Mouse (Mus musculus): ENCODE data around the gene Cd300ld5. TPM values are rescaled to one million over a fixed set of nuclear protein-coding genes. Genes with fewer than 3 reads are reported as not detected.

Gene Cd300ld5
- polyA plus RNA-seq (2021; fragmentation: Nextera tagmentation): 0.51 and 0.54 TPM in 2 replicates
- long read RNA-seq, experiment 1: 0 reads
- long read RNA-seq, experiment 2: 0 reads

GRCm38 (mm10) chr11:115037669-115038068 lies at the start of gene Cd300ld5:
TSS of gene Cd300ld5 (minus strand) at chr11:115037769.

GRCm38 (mm10) chr11:115062077-115062476 lies 24.5 kb upstream of the Cd300ld5 start, which contains the start of gene Cd300e:
TSS of gene Cd300e (minus strand) at chr11:115062177.

GRCm38 (mm10) chr11:115048259-115048658 lies 10.7 kb upstream of the Cd300ld5 start, which contains the start of gene Cd300ld3:
TSS of gene Cd300ld3 (minus strand) at chr11:115048409.

DNA sequence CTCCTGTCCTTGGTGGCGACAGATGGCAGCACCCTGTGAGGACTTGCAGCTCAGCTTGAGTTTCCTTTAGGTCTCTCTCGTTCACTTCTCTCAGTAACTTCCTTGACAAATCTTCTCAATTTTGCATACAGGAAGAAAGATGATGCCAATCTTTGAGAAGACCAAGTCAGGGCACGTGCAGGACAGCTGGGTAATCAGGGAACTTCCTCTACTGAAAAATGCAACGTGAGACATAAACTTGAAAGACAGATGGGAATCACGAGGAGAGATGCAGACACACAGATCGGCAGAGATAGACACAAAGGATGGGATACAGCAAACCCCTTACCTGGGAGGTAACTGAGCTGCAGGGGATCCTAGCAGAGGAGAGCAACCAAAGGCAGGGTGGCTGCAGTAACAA lies 10.7 kb downstream of the Cd300ld5 start, which contains the start of gene Cd300ld4:
Gene Cd300ld4 (minus strand): TSS at position 101 of the 400 bp plus-strand sequence.

DNA sequence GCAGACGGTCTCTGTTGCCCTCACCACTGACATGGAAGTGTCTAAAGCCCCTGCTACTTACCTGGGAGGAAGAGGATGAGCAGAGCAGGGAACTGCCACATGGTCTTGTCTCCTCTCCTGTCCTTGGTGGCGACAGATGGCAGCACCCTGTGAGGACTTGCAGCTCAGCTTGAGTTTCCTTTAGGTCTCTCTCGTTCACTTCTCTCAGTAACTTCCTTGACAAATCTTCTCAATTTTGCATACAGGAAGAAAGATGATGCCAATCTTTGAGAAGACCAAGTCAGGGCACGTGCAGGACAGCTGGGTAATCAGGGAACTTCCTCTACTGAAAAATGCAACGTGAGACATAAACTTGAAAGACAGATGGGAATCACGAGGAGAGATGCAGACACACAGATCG lies 21.5 kb downstream of the Cd300ld5 start, which contains the start of gene Cd300ld2:
Gene Cd300ld2 (minus strand): TSS at position 101 of the 400 bp plus-strand sequence.

GRCm38 (mm10) chr11:115001474-115002040 lies 36.0 kb downstream of the Cd300ld5 start, which contains the start of gene Cd300c2:
TSS of gene Cd300c2 (minus strand) at chr11:115001880.

DNA sequence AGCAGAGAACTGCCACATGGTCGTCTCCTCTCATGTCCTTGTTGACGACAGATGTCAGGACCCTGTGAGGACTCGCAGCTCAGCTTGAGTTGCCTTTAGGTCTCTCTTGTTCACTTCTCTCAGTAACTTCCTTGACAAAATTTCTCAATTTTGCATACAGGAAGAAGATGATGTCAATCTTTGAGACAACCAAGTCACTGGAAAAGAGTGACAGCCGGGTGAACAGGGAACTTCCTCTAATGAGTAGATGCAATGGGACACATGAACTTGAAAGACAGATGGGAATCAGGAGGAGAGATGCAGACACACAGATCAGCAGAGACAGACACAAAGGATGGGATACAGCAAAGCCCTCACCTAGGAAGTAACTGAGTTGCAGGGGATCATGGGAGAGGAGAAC lies 47.8 kb downstream of the Cd300ld5 start, which contains the start of gene Cd300ld:
Gene Cd300ld (minus strand): TSS at position 130 of the 400 bp plus-strand sequence.

Other genes with a start within 250 kb of the Cd300ld5 start
- 116 and 127 TPM in 2 replicates for gene Btbd17, start 241.8 kb downstream of the Cd300ld5 start, polyA plus RNA-seq (2021; fragmentation: Nextera tagmentation)
- gene Gpr142, start 238.8 kb downstream of the Cd300ld5 start, polyA plus RNA-seq (2021; fragmentation: Nextera tagmentation): not detected in 2 replicates
- 1.9 and 2.3 TPM in 2 replicates for gene Gprc5c, start 186.6 kb downstream of the Cd300ld5 start, polyA plus RNA-seq (2021; fragmentation: Nextera tagmentation)
- 1.2 and 1.9 TPM in 2 replicates for gene Cd300a, start 147.7 kb downstream of the Cd300ld5 start, polyA plus RNA-seq (2021; fragmentation: Nextera tagmentation)
- 0.04 and 0.31 TPM in 2 replicates for gene Cd300lb, start 103.4 kb downstream of the Cd300ld5 start, polyA plus RNA-seq (2021; fragmentation: Nextera tagmentation)
- gene Cd300c, start 68.6 kb downstream of the Cd300ld5 start, polyA plus RNA-seq (2021; fragmentation: Nextera tagmentation): not detected in 2 replicates
- 0.04 TPM in 1 of 2 replicates, not detected in the other for gene Cd300ld, start 47.8 kb downstream of the Cd300ld5 start, polyA plus RNA-seq (2021; fragmentation: Nextera tagmentation)
- 5.0 and 5.3 TPM in 2 replicates for gene Cd300c2, start 35.9 kb downstream of the Cd300ld5 start, polyA plus RNA-seq (2021; fragmentation: Nextera tagmentation)
- not detected in 2 replicates for gene Cd300ld2, start 21.6 kb downstream of the Cd300ld5 start, polyA plus RNA-seq (2021; fragmentation: Nextera tagmentation)
- gene Cd300ld4, start 10.8 kb downstream of the Cd300ld5 start, polyA plus RNA-seq (2021; fragmentation: Nextera tagmentation): 0.54 TPM in 1 of 2 replicates, not detected in the other
- 1.5 TPM in 1 of 2 replicates, not detected in the other for gene Cd300ld3, start 10.6 kb upstream of the Cd300ld5 start, polyA plus RNA-seq (2021; fragmentation: Nextera tagmentation)
- 0.26 TPM in 1 of 2 replicates, not detected in the other for gene Cd300e, start 24.4 kb upstream of the Cd300ld5 start, polyA plus RNA-seq (2021; fragmentation: Nextera tagmentation)
- gene Rab37, start 53.7 kb upstream of the Cd300ld5 start, polyA plus RNA-seq (2021; fragmentation: Nextera tagmentation): 1.7 and 2.5 TPM in 2 replicates
- 0.14 TPM in 1 of 2 replicates, not detected in the other for gene Cd300lf, start 96.2 kb upstream of the Cd300ld5 start, polyA plus RNA-seq (2021; fragmentation: Nextera tagmentation)
- gene Slc9a3r1, start 125.6 kb upstream of the Cd300ld5 start, polyA plus RNA-seq (2021; fragmentation: Nextera tagmentation): 21.7 and 21.9 TPM in 2 replicates
- 13.6 and 21.7 TPM in 2 replicates for gene Tmem104, start 149.7 kb upstream of the Cd300ld5 start, polyA plus RNA-seq (2021; fragmentation: Nextera tagmentation)
- gene Nat9, start 150.1 kb upstream of the Cd300ld5 start, polyA plus RNA-seq (2021; fragmentation: Nextera tagmentation): 47.6 and 49.6 TPM in 2 replicates
- 2.8 and 6.7 TPM in 2 replicates for gene Grin2c, start 229.5 kb upstream of the Cd300ld5 start, polyA plus RNA-seq (2021; fragmentation: Nextera tagmentation)
- gene Fdxr, start 239.3 kb upstream of the Cd300ld5 start, polyA plus RNA-seq (2021; fragmentation: Nextera tagmentation): 7.4 and 8.5 TPM in 2 replicates

Measured in left cerebral cortex, adult 6 months (tissue).